Mouse (Mus musculus) retina, postnatal 1 day (tissue): ENCODE results near the gene Hpgds.
A peak's percentile ranks its signal among the peaks of the same experiment; 100 is the strongest.

Source experiments
- DNase-seq: peaks from one replicate; pipeline ENCODE4 v3.0.0-alpha.2; 2012

The Hpgds gene

GRCm38 (mm10) chr6:65144621-65145205, at the start of gene Hpgds:
Gene Hpgds, minus strand, starts transcription at chr6:65144908.
- peak; percentile 6 for DNase-seq

- DNase-seq: no peak
Measured at GRCm38 (mm10) chr6:65164977-65165376, 20.3 kb upstream of the Hpgds start.

GRCm38 (mm10) chr6:65164137-65164536, 19.4 kb upstream of the Hpgds start:
- DNase-seq: no peak

GRCm38 (mm10) chr6:65159381-65159942, 14.8 kb upstream of the Hpgds start:
- no peak for DNase-seq

- DNase-seq: no peak
Measured at GRCm38 (mm10) chr6:65157042-65157441, 12.3 kb upstream of the Hpgds start.

- DNase-seq: no peak
Measured at GRCm38 (mm10) chr6:65153570-65153969, 8.9 kb upstream of the Hpgds start.

GRCm38 (mm10) chr6:65150703-65151102, 6.0 kb upstream of the Hpgds start:
- peak; percentile 14 for DNase-seq

- DNase-seq: no peak
Measured at GRCm38 (mm10) chr6:65146363-65146762, 1.7 kb upstream of the Hpgds start.

- no peak for DNase-seq
Measured at GRCm38 (mm10) chr6:65142316-65142715, 2.4 kb downstream of the Hpgds start.

- no peak for DNase-seq
Measured at GRCm38 (mm10) chr6:65140750-65141243, 3.9 kb downstream of the Hpgds start.

- DNase-seq: peak; percentile 21
Measured at GRCm38 (mm10) chr6:65140082-65140749, 4.5 kb downstream of the Hpgds start.

GRCm38 (mm10) chr6:65138243-65138642, 6.5 kb downstream of the Hpgds start:
- DNase-seq: no peak

GRCm38 (mm10) chr6:65137802-65138201, 6.9 kb downstream of the Hpgds start:
- DNase-seq: no peak

- DNase-seq: peak; percentile 6
Measured at GRCm38 (mm10) chr6:65132376-65132775, 12.3 kb downstream of the Hpgds start.

- peak; percentile 59 for DNase-seq
Measured at GRCm38 (mm10) chr6:65126074-65126726, 18.5 kb downstream of the Hpgds start.

GRCm38 (mm10) chr6:65117540-65117939, 27.2 kb downstream of the Hpgds start:
- DNase-seq: no peak

GRCm38 (mm10) chr6:65114902-65115301, 29.8 kb downstream of the Hpgds start:
- DNase-seq: no peak

- DNase-seq: peak; percentile 55
Measured at GRCm38 (mm10) chr6:65079139-65079538, 65.6 kb downstream of the Hpgds start.

GRCm38 (mm10) chr6:65075201-65075600, 69.5 kb downstream of the Hpgds start:
- peak; percentile 31 for DNase-seq
